Mouse (Mus musculus) liver, embryonic 14.5 days (tissue): ENCODE results near the gene Sgcd. TPM values are rescaled to one million over a fixed set of nuclear protein-coding genes. Genes with fewer than 3 reads are reported as not detected.

Source experiments
- ATAC-seq: fragments of 200-750 bp; cut with Nextera tagmentation; 2 replicates; pipeline ENCODE4 v1.8.0; 2017; ENCODE audit warnings: moderate number of reproducible peaks, mild to moderate bottlenecking, moderate library complexity; ENCODE audit not compliant: insufficient read depth
- DNase-seq, 3 experiments: peaks; one replicate each; pipeline ENCODE4 v3.0.0-alpha.2; 2012 to 2013; ENCODE audit warnings: low read depth in 3 of 3, low spot score in 3 of 3
- H3K27ac ChIP-seq: fragments of 300-500 bp; sonication (generic); 2 replicates; pipeline ENCODE4 v1.5.1; 2014; ENCODE audit warnings: moderate library complexity, mild to moderate bottlenecking, control low read depth, inconsistent platforms
- H3K27me3 ChIP-seq: fragments of 300-500 bp; sonication (generic); 2 replicates; pipeline ENCODE4 v1.6.1; 2014; ENCODE audit warnings: mild to moderate bottlenecking, low read length, moderate library complexity; ENCODE audit not compliant: control insufficient read depth, insufficient read depth
- H3K36me3 ChIP-seq: fragments of 300-500 bp; sonication (generic); replicated peaks from 2 replicates; pipeline ENCODE4 v1.6.1; 2014; ENCODE audit warnings: low read depth; ENCODE audit not compliant: control insufficient read depth, insufficient read depth
- H3K4me1 ChIP-seq, 2 experiments: fragments of 200-500 bp in 1 of 2; fragments of 300-500 bp in 1 of 2; sonication (generic) in 1 of 2; replicated peaks; 2 replicates each; pipeline ENCODE4 v1.6.1; 2012 to 2014; ENCODE audit warnings: antibody characterized with exemption in 1 of 2, inconsistent platforms in 1 of 2, low read length in 1 of 2; ENCODE audit not compliant: control insufficient read depth in 2 of 2, insufficient read depth in 2 of 2
- H3K4me2 ChIP-seq: fragments of 300-500 bp; sonication (generic); 2 replicates; pipeline ENCODE4 v1.6.1; 2014; ENCODE audit warnings: low read depth, mild to moderate bottlenecking, control low read depth, moderate library complexity
- H3K4me3 ChIP-seq, 2 experiments: fragments of 200-500 bp in 1 of 2; fragments of 300-500 bp in 1 of 2; sonication (generic) in 1 of 2; 2 replicates each; pipeline ENCODE4 v1.5.1; 2012 to 2014; ENCODE audit warnings: low read depth in 2 of 2, low read length in 2 of 2, mild to moderate bottlenecking in 2 of 2, control low read depth in 1 of 2, inconsistent platforms in 1 of 2, moderate library complexity in 1 of 2; ENCODE audit not compliant: insufficient read depth in 1 of 2
- H3K9ac ChIP-seq: fragments of 300-500 bp; sonication (generic); replicated peaks from 2 replicates; pipeline ENCODE4 v1.6.1; 2014; ENCODE audit warnings: mild to moderate bottlenecking, control low read depth, moderate library complexity
- H3K9me3 ChIP-seq: fragments of 300-500 bp; sonication (generic); 2 replicates; pipeline ENCODE4 v1.6.1; 2016; ENCODE audit warnings: low read length, mixed read lengths; ENCODE audit not compliant: control insufficient read depth
- CTCF ChIP-seq: IDR thresholded peaks from 2 replicates; pipeline ENCODE4 v1.5.1; 2016; ENCODE audit warnings: antibody characterized with exemption, low read depth, control low read depth
- EP300 ChIP-seq: IDR thresholded peaks from 2 replicates; pipeline ENCODE4 v1.6.1; 2016; ENCODE audit warnings: antibody characterized with exemption, low read depth
- WGBS: fragments of 180-500 bp; shearing (Covaris S2); extraction: QIAGEN DNeasy Blood & Tissue Kit; methylation state at CpG from one replicate; pipeline ENCODE4 v1.1.7; 2014; ENCODE audit not compliant: insufficient replicate concordance; 5-methylcytosine and 5-hydroxymethylcytosine counted together
- polyA plus RNA-seq, 2 experiments: library from polyadenylated mRNA; depleted of rRNA in 1 of 2; stranded (reverse) in 1 of 2; unstranded in 1 of 2; fragments of >200 nt; fragmentation: Nextera tagmentation in 1 of 2; extraction: Ambion mirVana in 1 of 2; gene quantifications; 2 replicates each; pipeline versions ENCODE4 v1.2.1 to v1.2.3; 2012 to 2014

The Sgcd gene
- polyA plus RNA-seq, 2 experiments = 0.04 to 0.08 TPM

DNA sequence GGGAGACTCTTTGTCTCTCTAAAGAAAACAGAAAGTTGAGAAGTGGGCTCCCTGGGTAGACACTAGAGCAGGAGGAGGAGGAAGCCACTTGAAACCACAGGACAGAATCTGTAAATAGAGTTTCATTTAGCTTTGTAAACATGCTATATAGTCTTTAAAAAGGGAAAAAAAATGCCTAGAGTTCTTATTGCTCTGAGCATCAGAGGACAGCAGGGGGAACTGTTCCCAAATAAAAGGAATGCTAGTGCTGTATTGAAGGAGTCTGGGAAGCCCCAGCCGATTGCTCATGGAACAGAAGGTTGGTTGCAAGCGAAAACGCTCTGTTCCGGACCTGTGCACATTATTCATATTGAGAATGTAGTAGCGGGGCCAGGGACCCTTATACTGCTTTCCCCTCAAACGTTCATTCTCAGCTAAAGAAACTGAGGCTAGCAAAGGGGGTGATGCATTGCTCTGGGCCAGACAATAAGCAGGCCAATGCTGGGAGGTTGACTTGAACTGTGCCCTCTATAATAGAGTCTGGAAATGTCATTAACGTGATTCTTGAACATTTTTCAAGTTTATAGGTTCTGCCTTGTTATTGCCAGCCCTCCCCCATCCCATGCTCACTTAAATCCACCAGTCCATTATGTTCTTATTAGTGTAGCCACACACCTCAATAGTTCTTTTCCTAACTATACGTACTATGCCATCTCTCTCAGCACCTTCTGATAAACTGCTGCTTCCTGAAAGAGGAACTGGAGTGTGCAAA lies 1140.4 kb downstream of the Sgcd start:
- H3K9ac ChIP-seq = no peak overlapping the region
- no peak for TF ChIP-seq EP300
- TF ChIP-seq CTCF = no peak
- no peak for ATAC-seq
- no peaks in the 10 kb centered on the region; a peak in 1 of 4 replicates for H3K4me1 ChIP-seq
- no peaks in the 10 kb centered on the region for H3K9me3 ChIP-seq
- no peak for DNase-seq
- H3K27me3 ChIP-seq = no peaks in the 10 kb centered on the region
- H3K36me3 ChIP-seq = no peaks in the 10 kb centered on the region
- no peak overlapping the region for H3K4me2 ChIP-seq
- WGBS = 38% methylated on average over 8 of the region's 8 CpGs
- no peak overlapping the region for H3K4me3 ChIP-seq
- H3K27ac ChIP-seq = no peak overlapping the region

DNA sequence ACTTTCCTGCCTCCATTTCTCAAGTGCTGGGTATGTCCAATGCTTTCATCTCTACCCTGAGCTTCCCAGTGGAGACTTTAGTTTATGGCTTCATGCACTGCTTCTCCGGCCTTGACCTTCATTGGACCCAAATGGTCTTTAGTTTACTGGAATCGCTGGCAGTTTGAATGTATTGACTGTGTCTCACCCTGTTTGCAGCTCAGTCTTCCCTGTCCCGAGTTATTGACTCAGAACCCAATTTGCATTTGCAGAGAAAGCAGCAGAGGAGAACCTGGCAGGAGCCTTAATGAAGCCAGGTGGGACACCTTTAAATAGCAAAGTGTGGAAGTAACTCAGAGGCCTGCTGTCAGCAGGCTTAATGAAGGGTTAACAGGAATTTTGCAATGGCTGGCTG lies 1140.9 kb downstream of the Sgcd start:
- Histone ChIP-seq H3K4me2 (no peak overlapping the region), H3K4me3 (no peak overlapping the region), H3K27me3 (no peaks in the 10 kb centered on the region), H3K9ac (no peak overlapping the region), H3K4me1 (no peaks in the 10 kb centered on the region; a peak in 1 of 4 replicates), H3K9me3 (no peaks in the 10 kb centered on the region), H3K27ac (no peak overlapping the region), H3K36me3 (no peaks in the 10 kb centered on the region)
- ATAC-seq (no peak), DNase-seq (no peak)
- TF ChIP-seq EP300 (no peak), CTCF (no peak)
- WGBS = 42% methylated on average over 3 of the region's 3 CpGs

DNA sequence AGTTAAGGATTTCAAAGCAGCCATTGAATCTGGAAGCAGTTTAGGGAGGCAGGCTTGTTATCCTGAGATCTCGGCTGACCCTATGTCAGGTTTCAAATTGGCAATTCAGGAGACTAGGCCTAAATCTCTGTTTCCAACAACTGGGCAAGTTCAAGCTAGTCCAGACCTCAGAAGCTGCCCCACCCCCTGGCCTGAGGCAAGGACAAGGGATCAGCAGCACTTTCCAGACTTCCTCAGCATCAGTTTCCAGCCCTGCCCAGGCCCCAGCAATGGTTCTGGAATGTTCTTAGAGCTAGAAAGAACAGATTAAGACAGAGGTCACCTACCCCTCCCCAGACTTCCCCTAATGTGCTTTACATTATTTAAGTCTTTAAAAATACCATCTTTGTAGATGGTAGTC lies 1142.1 kb downstream of the Sgcd start:
- H3K4me3 ChIP-seq = no peak overlapping the region
- no peak overlapping the region for H3K27ac ChIP-seq
- no peaks in the 10 kb centered on the region for H3K9me3 ChIP-seq
- no peak for ATAC-seq
- no peaks in the 10 kb centered on the region for H3K36me3 ChIP-seq
- H3K27me3 ChIP-seq = no peaks in the 10 kb centered on the region
- no peak overlapping the region for H3K4me2 ChIP-seq
- DNase-seq = no peak
- no peaks in the 10 kb centered on the region; a peak in 1 of 4 replicates for H3K4me1 ChIP-seq
- 56% methylated on average over 1 of the region's 1 CpGs for WGBS
- no peak for TF ChIP-seq EP300
- no peak for TF ChIP-seq CTCF
- no peak overlapping the region for H3K9ac ChIP-seq
